Mouse (Mus musculus) myocyte (in vitro differentiated cells): Measurements from ENCODE around the gene Sdk1. TPM values are rescaled to one million over a fixed set of nuclear protein-coding genes. Genes with fewer than 3 reads are reported as not detected.

Source experiments
- H3K27me3 ChIP-seq: one replicate; pipeline ENCODE4 v1.6.1; 2011; ENCODE audit not compliant: control insufficient read depth, insufficient read depth, insufficient read length
- H3K36me3 ChIP-seq: one replicate; pipeline ENCODE4 v1.6.1; 2011; ENCODE audit not compliant: control insufficient read depth, insufficient read depth
- H3K4me2 ChIP-seq: one replicate; pipeline ENCODE4 v1.6.1; 2011; ENCODE audit warnings: low read depth, control low read depth
- H3K4me3 ChIP-seq: one replicate; pipeline ENCODE4 v1.5.1; 2011; ENCODE audit warnings: mild to moderate bottlenecking, control low read depth, moderate library complexity
- H3K79me2 ChIP-seq: one replicate; pipeline ENCODE4 v1.6.1; 2011; ENCODE audit not compliant: control insufficient read depth, insufficient read depth
- H3ac ChIP-seq: one replicate; pipeline ENCODE4 v1.6.1; 2011; ENCODE audit not compliant: control insufficient read depth, insufficient read length
- CEBPB ChIP-seq: IDR thresholded peaks from 2 replicates; pipeline ENCODE4 v1.6.1; 2011; ENCODE audit warnings: mild to moderate bottlenecking, moderate library complexity; ENCODE audit not compliant: poor library complexity, insufficient read depth, severe bottlenecking
- E2F4 ChIP-seq: IDR thresholded peaks from one replicate; pipeline ENCODE4 v1.6.1; 2011; ENCODE audit warnings: mild to moderate bottlenecking, control low read depth, moderate library complexity; ENCODE audit not compliant: insufficient read depth
- MAX ChIP-seq: IDR thresholded peaks from one replicate; pipeline ENCODE4 v1.6.1; 2011; ENCODE audit warnings: low read depth, mild to moderate bottlenecking, control low read depth
- MYOD1 ChIP-seq, 3 experiments: IDR thresholded peaks; one replicate each; pipeline ENCODE4 v1.6.1; 2011; ENCODE audit warnings: control low read depth in 2 of 3, low read depth in 2 of 3, mild to moderate bottlenecking in 2 of 3, moderate library complexity in 1 of 3; ENCODE audit not compliant: insufficient read length in 2 of 3, control insufficient read depth in 1 of 3
- MYOG ChIP-seq, 3 experiments: IDR thresholded peaks; one replicate each; pipeline ENCODE4 v1.6.1; 2011; ENCODE audit warnings: control low read depth in 2 of 3, low read depth in 2 of 3, mild to moderate bottlenecking in 2 of 3; ENCODE audit not compliant: insufficient read length in 2 of 3, control insufficient read depth in 1 of 3, insufficient read depth in 1 of 3
- POLR2A ChIP-seq: IDR thresholded peaks from one replicate; pipeline ENCODE4 v1.6.1; 2011; ENCODE audit warnings: low read depth, mild to moderate bottlenecking, control low read depth, moderate library complexity; ENCODE audit not compliant: insufficient read length
- POLR2AphosphoS2 ChIP-seq: IDR thresholded peaks from one replicate; pipeline ENCODE4 v1.6.1; 2011; ENCODE audit warnings: low read depth, control low read depth; ENCODE audit not compliant: insufficient read length
- REST ChIP-seq: IDR thresholded peaks from one replicate; pipeline ENCODE4 v1.6.1; 2011; ENCODE audit warnings: mild to moderate bottlenecking, control low read depth, moderate library complexity; ENCODE audit not compliant: insufficient read depth, insufficient read length
- SRF ChIP-seq: IDR thresholded peaks from one replicate; pipeline ENCODE4 v1.6.1; 2011; ENCODE audit warnings: low read depth; ENCODE audit not compliant: control insufficient read depth, insufficient read length
- TCF12 ChIP-seq: IDR thresholded peaks from one replicate; pipeline ENCODE4 v1.6.1; 2011; ENCODE audit warnings: mild to moderate bottlenecking, control low read depth; ENCODE audit not compliant: poor library complexity, insufficient read depth, severe bottlenecking
- TCF3 ChIP-seq: IDR thresholded peaks from one replicate; pipeline ENCODE4 v1.6.1; 2011; ENCODE audit warnings: low read depth, control low read depth; ENCODE audit not compliant: insufficient read length
- USF1 ChIP-seq: IDR thresholded peaks from one replicate; pipeline ENCODE4 v1.6.1; 2011; ENCODE audit warnings: low read depth, mild to moderate bottlenecking, control low read depth, moderate library complexity
- polyA plus RNA-seq: library from polyadenylated mRNA; unstranded; fragments of >200 nt; fragmentation: generic; extraction: Trizol; gene quantifications from one replicate; pipeline ENCODE4 v1.2.1, GENCODE M21; 2012; ENCODE audit warnings: missing spikeins

Gene Sdk1
- polyA plus RNA-seq, 1 experiment = 1.6 TPM

- Histone ChIP-seq H3ac (no peak overlapping the region), H3K27me3 (no peaks in the 10 kb centered on the region), H3K4me2 (no peak overlapping the region), H3K36me3 (no peaks in the 10 kb centered on the region), H3K4me3 (no peak overlapping the region), H3K79me2 (no peaks in the 10 kb centered on the region)
- no peak for TF ChIP-seq POLR2AphosphoS2
- TF ChIP-seq CEBPB = no peak
- no peak for TF ChIP-seq TCF12
- no peak for TF ChIP-seq POLR2A
- no peak for TF ChIP-seq REST
- no peak for TF ChIP-seq MYOD1 (IDR thresholded peaks at IDR 0.05; ENCODE audit: control insufficient read depth in 1 of 3, insufficient read length in 2 of 3, low read depth in 2 of 3)
- no peak for TF ChIP-seq USF1
- no peak for TF ChIP-seq SRF
- no peak for TF ChIP-seq E2F4
- no peak for TF ChIP-seq TCF3
- TF ChIP-seq MAX = no peak
- no peak for TF ChIP-seq MYOG (IDR thresholded peaks at IDR 0.05; ENCODE audit: control insufficient read depth in 1 of 3, insufficient read depth in 1 of 3, insufficient read length in 2 of 3, low read depth in 2 of 3)
These were observed 452.4 kb downstream of the Sdk1 start for GRCm38 (mm10) chr5:141693716-141694115.

DNA sequence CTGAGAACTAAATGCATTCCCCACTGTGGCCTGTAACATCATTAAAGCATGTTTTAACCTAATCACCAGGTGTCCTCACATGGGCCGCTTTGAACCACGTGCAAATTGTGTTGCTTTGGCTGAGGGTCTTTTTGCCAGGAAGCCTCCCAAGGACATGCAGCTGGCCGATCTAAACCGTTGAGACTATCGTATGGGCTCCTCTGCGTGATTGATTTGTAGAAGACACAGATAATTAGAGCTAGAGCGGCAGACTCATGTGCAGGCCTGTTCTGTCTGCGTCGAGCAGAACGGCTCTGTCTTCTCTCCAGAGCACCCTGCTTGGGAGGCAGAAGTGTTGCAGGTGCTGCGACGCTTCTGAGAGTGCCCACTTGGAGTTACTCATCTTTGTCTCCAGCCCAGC lies 453.6 kb downstream of the Sdk1 start:
- Histone ChIP-seq H3K27me3 (no peaks in the 10 kb centered on the region), H3ac (no peak overlapping the region), H3K4me2 (no peak overlapping the region), H3K36me3 (no peaks in the 10 kb centered on the region), H3K79me2 (no peaks in the 10 kb centered on the region), H3K4me3 (no peak overlapping the region)
- TF ChIP-seq POLR2A = no peak
- TF ChIP-seq USF1 = no peak

DNA sequence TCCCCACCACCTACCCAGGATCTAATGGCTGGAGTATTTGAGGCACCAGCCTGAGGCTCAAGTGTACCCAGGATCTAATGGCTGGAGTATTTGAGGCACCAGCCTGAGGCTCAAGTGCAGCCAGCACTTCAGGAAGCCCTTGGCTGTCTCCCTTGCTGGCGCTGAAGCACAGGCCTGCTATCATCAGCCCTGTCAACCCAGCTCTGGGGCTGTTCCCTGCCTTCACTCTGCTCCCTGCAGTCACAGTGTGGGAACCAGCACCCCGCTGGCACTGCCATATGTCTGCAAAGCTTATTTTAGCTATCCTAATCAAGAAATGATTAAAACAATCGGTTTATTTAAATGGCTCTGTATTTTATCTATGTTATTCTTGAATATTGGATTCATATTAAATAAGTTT lies 457.1 kb downstream of the Sdk1 start:
- no peaks in the 10 kb centered on the region for H3K27me3 ChIP-seq
- TF ChIP-seq MYOG (IDR thresholded peaks at IDR 0.05; ENCODE audit: control insufficient read depth in 1 of 3, insufficient read depth in 1 of 3, insufficient read length in 2 of 3, low read depth in 2 of 3) (no peak), CEBPB (no peak), MAX (no peak), POLR2AphosphoS2 (no peak), TCF3 (no peak), E2F4 (no peak), POLR2A (no peak), USF1 (no peak), SRF (no peak), REST (no peak)
- H3K4me3 ChIP-seq = no peak overlapping the region
- H3K79me2 ChIP-seq = no peaks in the 10 kb centered on the region
- H3K4me2 ChIP-seq = no peak overlapping the region
- no peak overlapping the region for H3ac ChIP-seq
- no peaks in the 10 kb centered on the region for H3K36me3 ChIP-seq

DNA sequence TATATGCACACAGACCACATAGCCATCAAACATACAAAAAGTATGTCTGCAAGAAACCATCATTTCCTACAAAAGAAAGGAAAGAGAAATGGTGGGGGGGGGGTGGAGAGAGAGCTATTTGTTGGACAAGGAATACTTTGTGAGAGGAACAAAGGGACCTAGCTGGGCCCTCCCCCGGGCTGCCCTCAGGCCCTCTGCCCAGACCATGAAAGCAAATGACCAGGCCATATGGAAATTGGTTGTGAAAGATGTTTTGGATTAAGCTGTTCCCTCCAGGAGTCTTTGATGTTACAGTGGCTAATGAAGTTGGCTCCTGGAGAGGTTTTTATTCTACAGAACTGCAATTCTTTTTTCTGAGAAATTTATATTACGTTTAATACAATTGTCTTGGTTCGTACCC lies 479.5 kb downstream of the Sdk1 start:
- H3K4me2 ChIP-seq = no peak overlapping the region
- TF ChIP-seq POLR2AphosphoS2 (no peak), POLR2A (no peak), TCF3 (no peak), SRF (no peak)
- no peak overlapping the region for H3ac ChIP-seq
- H3K79me2 ChIP-seq = no peaks in the 10 kb centered on the region
- no peak overlapping the region for H3K4me3 ChIP-seq
- H3K36me3 ChIP-seq = no peaks in the 10 kb centered on the region
- H3K27me3 ChIP-seq = no peaks in the 10 kb centered on the region

- no peak for TF ChIP-seq POLR2AphosphoS2
- no peak for TF ChIP-seq TCF12
- TF ChIP-seq MYOD1 (IDR thresholded peaks at IDR 0.05; ENCODE audit: control insufficient read depth in 1 of 3, insufficient read length in 2 of 3, low read depth in 2 of 3) = no peak
- TF ChIP-seq E2F4 = no peak
- TF ChIP-seq REST = no peak
- no peak for TF ChIP-seq SRF
- no peak for TF ChIP-seq USF1
- TF ChIP-seq MYOG (IDR thresholded peaks at IDR 0.05; ENCODE audit: control insufficient read depth in 1 of 3, insufficient read depth in 1 of 3, insufficient read length in 2 of 3, low read depth in 2 of 3) = no peak
- TF ChIP-seq MAX = no peak
- no peak for TF ChIP-seq CEBPB
- TF ChIP-seq POLR2A = no peak
- no peak for TF ChIP-seq TCF3
- H3K36me3 ChIP-seq = no peaks in the 10 kb centered on the region
- no peak overlapping the region for H3ac ChIP-seq
- no peaks in the 10 kb centered on the region for H3K27me3 ChIP-seq
- no peak overlapping the region for H3K4me3 ChIP-seq
- no peaks in the 10 kb centered on the region for H3K79me2 ChIP-seq
- no peak overlapping the region for H3K4me2 ChIP-seq
These were observed 486.7 kb downstream of the Sdk1 start for GRCm38 (mm10) chr5:141727968-141728367.
